Mouse (Mus musculus): ENCODE measurements at regions not wholly inside any gene's neighbourhood (a gene's known extent, or its start where the extent isn't known, plus 50 kb on each side); places are given as distances from the start of the nearest gene placed in this dataset.

GRCm38 (mm10) chr13:113502528-113502927 is 115.8 kb downstream of the Snx18 start:
- no peaks in the 10 kb centered on the region for H3K27me3 ChIP-seq (ENCODE audit: control insufficient read depth, insufficient read depth, low read length)
- H3K4me1 ChIP-seq (replicated peaks; ENCODE audit: control insufficient read depth in 2 of 2, insufficient read depth in 2 of 2, low read length in 1 of 2): no peaks in the 10 kb centered on the region
- DNase-seq (ENCODE audit: low read depth in 3 of 3, low spot score in 3 of 3): no peak
- 80% methylated on average over 6 of the region's 6 CpGs for WGBS (ENCODE audit: insufficient replicate concordance)
- no peaks in the 10 kb centered on the region for H3K36me3 ChIP-seq (replicated peaks; ENCODE audit: control insufficient read depth, insufficient read depth, low read depth)
- no peak overlapping the region for H3K4me2 ChIP-seq (ENCODE audit: low read depth)
- no peak overlapping the region for H3K27ac ChIP-seq
- H3K9me3 ChIP-seq (ENCODE audit: control insufficient read depth, low read length): no peaks in the 10 kb centered on the region
- no peak overlapping the region for H3K4me3 ChIP-seq (ENCODE audit: insufficient read depth in 1 of 2, low read depth in 2 of 2, low read length in 2 of 2)
- ATAC-seq (ENCODE audit: insufficient read depth): no peak
- TF ChIP-seq EP300 (IDR thresholded peaks at IDR 0.05; ENCODE audit: low read depth): no peak
- TF ChIP-seq CTCF (IDR thresholded peaks at IDR 0.05; ENCODE audit: low read depth): no peak
- H3K9ac ChIP-seq (replicated peaks): no peak overlapping the region

GRCm38 (mm10) chr13:113502059-113502458 is 116.3 kb downstream of the Snx18 start:
- 62% methylated on average over 3 of the region's 3 CpGs for WGBS (ENCODE audit: insufficient replicate concordance)
- Histone ChIP-seq H3K27ac (no peak overlapping the region), H3K9ac (replicated peaks) (no peak overlapping the region), H3K27me3 (ENCODE audit: control insufficient read depth, insufficient read depth, low read length) (no peaks in the 10 kb centered on the region), H3K36me3 (replicated peaks; ENCODE audit: control insufficient read depth, insufficient read depth, low read depth) (no peaks in the 10 kb centered on the region), H3K4me1 (replicated peaks; ENCODE audit: control insufficient read depth in 2 of 2, insufficient read depth in 2 of 2, low read length in 1 of 2) (no peaks in the 10 kb centered on the region), H3K4me3 (ENCODE audit: insufficient read depth in 1 of 2, low read depth in 2 of 2, low read length in 2 of 2) (no peak overlapping the region), H3K9me3 (ENCODE audit: control insufficient read depth, low read length) (no peaks in the 10 kb centered on the region), H3K4me2 (ENCODE audit: low read depth) (no peak overlapping the region)
- TF ChIP-seq EP300 (IDR thresholded peaks at IDR 0.05; ENCODE audit: low read depth): no peak
- no peak for TF ChIP-seq CTCF (IDR thresholded peaks at IDR 0.05; ENCODE audit: low read depth)
- DNase-seq (ENCODE audit: low read depth in 3 of 3, low spot score in 3 of 3) (no peak), ATAC-seq (ENCODE audit: insufficient read depth) (no peak)

- TF ChIP-seq CTCF (IDR thresholded peaks at IDR 0.05; ENCODE audit: low read depth) (no peak), EP300 (IDR thresholded peaks at IDR 0.05; ENCODE audit: low read depth) (no peak)
- Histone ChIP-seq H3K4me1 (replicated peaks; ENCODE audit: control insufficient read depth in 2 of 2, insufficient read depth in 2 of 2, low read length in 1 of 2) (no peaks in the 10 kb centered on the region), H3K9ac (replicated peaks) (no peak overlapping the region), H3K27me3 (ENCODE audit: control insufficient read depth, insufficient read depth, low read length) (no peaks in the 10 kb centered on the region), H3K27ac (no peak overlapping the region), H3K36me3 (replicated peaks; ENCODE audit: control insufficient read depth, insufficient read depth, low read depth) (no peaks in the 10 kb centered on the region), H3K4me2 (ENCODE audit: low read depth) (no peak overlapping the region), H3K4me3 (ENCODE audit: insufficient read depth in 1 of 2, low read depth in 2 of 2, low read length in 2 of 2) (no peak overlapping the region), H3K9me3 (ENCODE audit: control insufficient read depth, low read length) (no peaks in the 10 kb centered on the region)
- ATAC-seq (ENCODE audit: insufficient read depth) (no peak), DNase-seq (ENCODE audit: low read depth in 3 of 3, low spot score in 3 of 3) (no peak)
- 38% methylated on average over 3 of the region's 3 CpGs for WGBS (ENCODE audit: insufficient replicate concordance)
Observed at GRCm38 (mm10) chr13:113500373-113500990, 117.9 kb downstream of the Snx18 start.

- Histone ChIP-seq H3K27me3 (ENCODE audit: control insufficient read depth, insufficient read depth, low read length) (no peaks in the 10 kb centered on the region), H3K4me1 (replicated peaks; ENCODE audit: control insufficient read depth in 2 of 2, insufficient read depth in 2 of 2, low read length in 1 of 2) (no peaks in the 10 kb centered on the region), H3K27ac (no peak overlapping the region), H3K9me3 (ENCODE audit: control insufficient read depth, low read length) (no peaks in the 10 kb centered on the region), H3K9ac (replicated peaks) (no peak overlapping the region), H3K36me3 (replicated peaks; ENCODE audit: control insufficient read depth, insufficient read depth, low read depth) (no peaks in the 10 kb centered on the region), H3K4me3 (ENCODE audit: insufficient read depth in 1 of 2, low read depth in 2 of 2, low read length in 2 of 2) (no peak overlapping the region), H3K4me2 (ENCODE audit: low read depth) (no peak overlapping the region)
- TF ChIP-seq EP300 (IDR thresholded peaks at IDR 0.05; ENCODE audit: low read depth) (no peak), CTCF (IDR thresholded peaks at IDR 0.05; ENCODE audit: low read depth) (no peak)
- 61% methylated on average over 6 of the region's 6 CpGs for WGBS (ENCODE audit: insufficient replicate concordance)
- ATAC-seq (ENCODE audit: insufficient read depth) (no peak), DNase-seq (ENCODE audit: low read depth in 3 of 3, low spot score in 3 of 3) (no peak)
Observed at GRCm38 (mm10) chr13:113499079-113499710, 119.2 kb downstream of the Snx18 start.

GRCm38 (mm10) chr13:113495595-113496285 is 122.6 kb downstream of the Snx18 start:
- no peak for TF ChIP-seq EP300 (IDR thresholded peaks at IDR 0.05; ENCODE audit: low read depth)
- TF ChIP-seq CTCF (IDR thresholded peaks at IDR 0.05; ENCODE audit: low read depth): no peak
- H3K36me3 ChIP-seq (replicated peaks; ENCODE audit: control insufficient read depth, insufficient read depth, low read depth): no peaks in the 10 kb centered on the region
- no peak overlapping the region for H3K9ac ChIP-seq (replicated peaks)
- H3K27me3 ChIP-seq (ENCODE audit: control insufficient read depth, insufficient read depth, low read length): no peaks in the 10 kb centered on the region
- no peak overlapping the region for H3K27ac ChIP-seq
- ATAC-seq (ENCODE audit: insufficient read depth): no peak
- DNase-seq (ENCODE audit: low read depth in 3 of 3, low spot score in 3 of 3): no peak
- H3K4me3 ChIP-seq (ENCODE audit: insufficient read depth in 1 of 2, low read depth in 2 of 2, low read length in 2 of 2): no peak overlapping the region
- no peaks in the 10 kb centered on the region for H3K4me1 ChIP-seq (replicated peaks; ENCODE audit: control insufficient read depth in 2 of 2, insufficient read depth in 2 of 2, low read length in 1 of 2)
- no peaks in the 10 kb centered on the region for H3K9me3 ChIP-seq (ENCODE audit: control insufficient read depth, low read length)
- 43% methylated on average over 5 of the region's 5 CpGs for WGBS (ENCODE audit: insufficient replicate concordance)
- H3K4me2 ChIP-seq (ENCODE audit: low read depth): no peak overlapping the region

Data from liver, embryonic 14.5 days (tissue).